Mouse (Mus musculus): ENCODE data around the gene Ahsa1. TPM values are rescaled to one million over a fixed set of nuclear protein-coding genes. Genes with fewer than 3 reads are reported as not detected.

The Ahsa1 gene
- polyA plus RNA-seq, 1 experiment = 41.5 TPM

DNA sequence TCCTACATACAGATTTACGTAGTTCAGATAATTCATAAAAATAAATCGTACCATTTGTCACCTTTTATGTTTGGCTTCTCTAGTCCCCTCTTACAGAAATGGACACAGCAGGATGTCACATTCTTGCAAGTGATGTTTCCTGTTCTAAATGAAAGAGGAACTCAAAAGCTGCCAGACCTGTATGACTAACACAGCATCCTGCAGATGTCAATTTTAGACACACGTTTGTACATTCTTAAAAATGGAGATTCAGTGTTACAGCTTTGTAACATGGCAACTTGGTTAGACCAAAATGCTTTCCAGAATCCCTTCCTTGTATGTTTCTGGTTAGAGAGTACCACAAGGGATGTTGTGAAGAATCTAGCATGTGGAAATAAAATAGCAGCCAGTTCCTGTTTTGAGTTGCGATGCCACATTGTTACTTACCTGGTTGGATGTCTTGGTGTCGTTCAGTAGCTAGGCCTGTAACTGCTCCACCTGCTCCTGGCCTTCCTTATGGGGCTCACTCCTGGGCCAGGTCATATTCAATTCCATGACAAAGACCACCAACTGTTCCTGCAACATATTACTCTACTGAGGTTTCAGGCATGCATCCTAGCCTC lies 29.3 kb upstream of the Ahsa1 start:
- Histone ChIP-seq H3K27me3 (ENCODE audit: control insufficient read depth, insufficient read depth, low read length) (no peaks in the 10 kb centered on the region), H3K36me3 (ENCODE audit: control insufficient read depth, insufficient read depth, low read length) (peaks cover 22% of the 10 kb centered on the region), H3K4me3 (ENCODE audit: extremely low read depth, insufficient read depth, insufficient read length) (no peak overlapping the region), H3K4me1 (ENCODE audit: control insufficient read depth, insufficient read depth, insufficient read length) (peaks cover 4% of the 10 kb centered on the region; the same call in 1 of the 2 replicates), H3K27ac (ENCODE audit: insufficient read depth, low read length) (peak overlapping the region; percentile 91)
- WGBS = 18% methylated on average over 5 of the region's 5 CpGs
- DNase-seq (ENCODE audit: low read depth in 1 of 2, low spot score in 2 of 2) = peak in 1 of 2 experiments; percentile 44
- TF ChIP-seq POLR2A (IDR thresholded peaks at IDR 0.05; ENCODE audit: low read depth, low read length) = no peak
- no peak for TF ChIP-seq CTCF (IDR thresholded peaks at IDR 0.05; ENCODE audit: extremely low read depth, insufficient read depth, insufficient read length, insufficient replicate concordance)

DNA sequence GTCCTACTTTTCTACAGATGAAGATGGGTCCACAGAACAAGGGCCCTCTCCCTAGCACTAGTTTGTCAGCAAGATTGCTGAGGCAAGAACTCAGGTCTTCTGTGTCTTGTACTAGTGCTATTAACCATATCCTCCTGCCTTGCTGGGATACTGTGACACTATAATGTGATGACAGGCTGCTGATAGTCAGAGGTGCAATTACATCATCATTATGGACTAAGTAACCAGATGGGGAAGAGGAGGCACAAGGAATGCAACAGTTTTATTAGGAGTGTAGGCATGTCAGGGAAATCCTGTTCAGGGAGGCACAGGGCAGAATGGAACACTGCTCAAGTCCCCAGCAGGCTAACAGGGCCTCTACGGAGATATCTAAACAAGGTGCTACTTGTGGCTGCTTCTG lies 27.6 kb upstream of the Ahsa1 start, which contains the start of gene Noxred1:
Gene Noxred1 (minus strand): TSS at position 101 of the 400 bp plus-strand sequence.
- peaks cover 4% of the 10 kb centered on the region; the same call in 1 of the 2 replicates for H3K4me1 ChIP-seq (ENCODE audit: control insufficient read depth, insufficient read depth, insufficient read length)
- no peaks in the 10 kb centered on the region for H3K27me3 ChIP-seq (ENCODE audit: control insufficient read depth, insufficient read depth, low read length)
- TF ChIP-seq POLR2A (IDR thresholded peaks at IDR 0.05; ENCODE audit: low read depth, low read length) (no peak), CTCF (IDR thresholded peaks at IDR 0.05; ENCODE audit: extremely low read depth, insufficient read depth, insufficient read length, insufficient replicate concordance) (no peak)
- no peak within 1 kb of the TSS for H3K4me3 ChIP-seq (ENCODE audit: extremely low read depth, insufficient read depth, insufficient read length)
- DNase-seq (ENCODE audit: low read depth in 1 of 2, low spot score in 2 of 2) = no peak
- WGBS = 94% methylated on average over 1 of the region's 1 CpGs
- H3K27ac ChIP-seq (ENCODE audit: insufficient read depth, low read length) = peak within 1 kb of the TSS; percentile 91
- H3K36me3 ChIP-seq (ENCODE audit: control insufficient read depth, insufficient read depth, low read length) = peaks cover 25% of the 10 kb centered on the region

GRCm38 (mm10) chr12:87250161-87250560 lies 16.1 kb upstream of the Ahsa1 start:
- 84% methylated on average over 6 of the region's 6 CpGs for WGBS
- H3K36me3 ChIP-seq (ENCODE audit: control insufficient read depth, insufficient read depth, low read length) = peaks cover 43% of the 10 kb centered on the region
- no peak overlapping the region for H3K27ac ChIP-seq (ENCODE audit: insufficient read depth, low read length)
- no peaks in the 10 kb centered on the region for H3K4me1 ChIP-seq (ENCODE audit: control insufficient read depth, insufficient read depth, insufficient read length)
- no peak for DNase-seq (ENCODE audit: low read depth in 1 of 2, low spot score in 2 of 2)
- H3K27me3 ChIP-seq (ENCODE audit: control insufficient read depth, insufficient read depth, low read length) = no peaks in the 10 kb centered on the region
- TF ChIP-seq CTCF (IDR thresholded peaks at IDR 0.05; ENCODE audit: extremely low read depth, insufficient read depth, insufficient read length, insufficient replicate concordance) = no peak
- TF ChIP-seq POLR2A (IDR thresholded peaks at IDR 0.05; ENCODE audit: low read depth, low read length) = no peak
- no peak overlapping the region for H3K4me3 ChIP-seq (ENCODE audit: extremely low read depth, insufficient read depth, insufficient read length)

DNA sequence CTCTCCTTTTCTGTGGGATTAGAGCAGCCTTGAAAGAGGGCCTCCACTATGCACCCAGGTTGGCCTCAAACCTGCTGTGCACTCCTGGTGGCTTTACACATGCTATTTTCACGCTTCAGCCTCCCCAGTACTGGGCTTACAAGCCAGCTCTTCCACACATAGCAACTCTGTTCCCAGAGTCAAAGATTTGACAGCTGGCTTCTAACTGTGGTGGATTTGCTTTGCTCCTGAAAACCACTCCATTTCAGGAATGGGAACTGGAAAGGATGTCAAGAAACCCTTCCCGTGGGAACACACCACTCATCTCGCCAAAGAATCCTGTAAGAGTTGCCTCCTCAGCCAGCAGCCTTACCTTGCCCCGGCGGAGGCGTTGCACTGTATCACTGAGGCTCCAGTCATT lies 12.4 kb upstream of the Ahsa1 start:
- Histone ChIP-seq H3K4me1 (ENCODE audit: control insufficient read depth, insufficient read depth, insufficient read length) (no peaks in the 10 kb centered on the region), H3K36me3 (ENCODE audit: control insufficient read depth, insufficient read depth, low read length) (peaks cover 40% of the 10 kb centered on the region), H3K27ac (ENCODE audit: insufficient read depth, low read length) (no peak overlapping the region), H3K27me3 (ENCODE audit: control insufficient read depth, insufficient read depth, low read length) (no peaks in the 10 kb centered on the region), H3K4me3 (ENCODE audit: extremely low read depth, insufficient read depth, insufficient read length) (no peak overlapping the region)
- no peak for DNase-seq (ENCODE audit: low read depth in 1 of 2, low spot score in 2 of 2)
- TF ChIP-seq CTCF (IDR thresholded peaks at IDR 0.05; ENCODE audit: extremely low read depth, insufficient read depth, insufficient read length, insufficient replicate concordance) = no peak
- no peak for TF ChIP-seq POLR2A (IDR thresholded peaks at IDR 0.05; ENCODE audit: low read depth, low read length)
- 96% methylated on average over 6 of the region's 6 CpGs for WGBS

GRCm38 (mm10) chr12:87256629-87257028 lies 9.7 kb upstream of the Ahsa1 start:
- Histone ChIP-seq H3K27me3 (ENCODE audit: control insufficient read depth, insufficient read depth, low read length) (no peaks in the 10 kb centered on the region), H3K4me1 (ENCODE audit: control insufficient read depth, insufficient read depth, insufficient read length) (no peaks in the 10 kb centered on the region), H3K36me3 (ENCODE audit: control insufficient read depth, insufficient read depth, low read length) (peaks cover 32% of the 10 kb centered on the region), H3K27ac (ENCODE audit: insufficient read depth, low read length) (no peak overlapping the region), H3K4me3 (ENCODE audit: extremely low read depth, insufficient read depth, insufficient read length) (no peak overlapping the region)
- DNase-seq (ENCODE audit: low read depth in 1 of 2, low spot score in 2 of 2) = no peak
- WGBS = 95% methylated on average over 5 of the region's 5 CpGs
- TF ChIP-seq CTCF (IDR thresholded peaks at IDR 0.05; ENCODE audit: extremely low read depth, insufficient read depth, insufficient read length, insufficient replicate concordance) = no peak
- TF ChIP-seq POLR2A (IDR thresholded peaks at IDR 0.05; ENCODE audit: low read depth, low read length) = no peak

GRCm38 (mm10) chr12:87260562-87260961 lies 5.7 kb upstream of the Ahsa1 start:
- WGBS = 96% methylated on average over 8 of the region's 8 CpGs
- DNase-seq (ENCODE audit: low read depth in 1 of 2, low spot score in 2 of 2) = no peak
- Histone ChIP-seq H3K27ac (ENCODE audit: insufficient read depth, low read length) (no peak overlapping the region), H3K27me3 (ENCODE audit: control insufficient read depth, insufficient read depth, low read length) (no peaks in the 10 kb centered on the region), H3K36me3 (ENCODE audit: control insufficient read depth, insufficient read depth, low read length) (peaks cover 19% of the 10 kb centered on the region), H3K4me3 (ENCODE audit: extremely low read depth, insufficient read depth, insufficient read length) (no peak overlapping the region), H3K4me1 (ENCODE audit: control insufficient read depth, insufficient read depth, insufficient read length) (no peaks in the 10 kb centered on the region)
- TF ChIP-seq CTCF (IDR thresholded peaks at IDR 0.05; ENCODE audit: extremely low read depth, insufficient read depth, insufficient read length, insufficient replicate concordance) = no peak
- no peak for TF ChIP-seq POLR2A (IDR thresholded peaks at IDR 0.05; ENCODE audit: low read depth, low read length)

- 17% methylated on average over 11 of the region's 11 CpGs for WGBS
- Histone ChIP-seq H3K27ac (ENCODE audit: insufficient read depth, low read length) (peak overlapping the region; percentile 72; the same call in 1 of the 2 replicates), H3K36me3 (ENCODE audit: control insufficient read depth, insufficient read depth, low read length) (peaks cover 19% of the 10 kb centered on the region), H3K27me3 (ENCODE audit: control insufficient read depth, insufficient read depth, low read length) (no peaks in the 10 kb centered on the region), H3K4me3 (ENCODE audit: extremely low read depth, insufficient read depth, insufficient read length) (peak overlapping the region; percentile 86), H3K4me1 (ENCODE audit: control insufficient read depth, insufficient read depth, insufficient read length) (peaks cover 4% of the 10 kb centered on the region; the same call in 1 of the 2 replicates)
- TF ChIP-seq CTCF (IDR thresholded peaks at IDR 0.05; ENCODE audit: extremely low read depth, insufficient read depth, insufficient read length, insufficient replicate concordance) (no peak), POLR2A (IDR thresholded peaks at IDR 0.05; ENCODE audit: low read depth, low read length) (no peak)
- DNase-seq (ENCODE audit: low read depth in 1 of 2, low spot score in 2 of 2) = no peak
Observed at GRCm38 (mm10) chr12:87265444-87265843, 835 bp upstream of the Ahsa1 start.
